ENCODE assay signal across 21 mouse cellular contexts in the genomic region with DNA sequence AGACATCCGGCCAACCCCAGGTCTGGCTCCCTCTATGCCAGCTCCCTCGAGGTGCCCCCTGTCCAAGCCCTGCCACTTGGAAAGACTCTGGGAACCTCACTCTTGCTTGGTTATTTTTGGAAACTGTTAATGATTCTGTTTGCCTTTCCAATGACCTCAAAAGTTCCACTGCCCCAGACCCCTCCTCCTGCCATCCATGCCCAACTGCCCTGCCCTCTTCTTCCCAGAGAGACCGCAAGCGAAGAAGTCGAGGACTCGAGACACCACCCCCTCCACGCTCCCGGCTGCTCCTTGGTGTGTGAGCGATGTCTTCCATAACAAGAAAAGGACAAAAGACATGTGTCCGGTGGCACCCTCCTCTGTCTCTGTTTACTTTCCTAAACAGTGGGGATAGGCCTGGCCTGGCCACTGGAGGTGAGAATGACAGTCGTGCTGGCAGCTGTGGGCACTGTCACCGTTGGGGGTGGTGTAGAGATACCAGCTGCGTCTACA. TPM values are rescaled to one million over a fixed set of nuclear protein-coding genes. Genes with fewer than 3 reads are reported as not detected.
DNase-seq lines count a peak whose midpoint lies in the region; ATAC-seq and TF ChIP-seq lines count a peak whose summit lies in the region.
"Had no signal": no experiment of that assay in that cellular context is flagged by ENCODE, and none has a peak within 500 bp of the region (broad histone marks: within the 10 kb centered on the region; RNA-seq: fewer than 3 reads in every experiment).

No protein-coding gene starts in this region.

- H3K79me2 ChIP-seq in heart, adult 2 months (replicated peaks; ENCODE audit: control insufficient read depth, insufficient read depth, low read length), result no peaks in the 10 kb centered on the region

- DNase-seq in intestine, embryonic 14.5 days (ENCODE audit: low spot score), result peak; percentile 35
- peak; percentile 62 to 77 for DNase-seq in heart, adult 2 months
- peak; percentile 74 to 79 for DNase-seq in heart, postnatal 10 days
- no peak for DNase-seq in limb, embryonic 14.5 days (ENCODE audit: low spot score)
- no peak for DNase-seq in thymus, postnatal 14 days
- DNase-seq in layer of hippocampus, adult 2 months (ENCODE audit: low spot score in 2 of 2), result no peak
- no peak for DNase-seq in thymus, adult 2 months
- DNase-seq: adrenal gland, postnatal 25 days; cerebellum, postnatal 25 days; gastrocnemius, adult 2 months; thymus, adult 18-20 months had no signal

- no peak overlapping the region for H3K4me3 ChIP-seq in intestine, embryonic 14.5 days (ENCODE audit: low read depth, low read length)
- H3K4me3 ChIP-seq in intestine, postnatal 0 days (ENCODE audit: low read depth, low read length), result no peak overlapping the region
- H3K4me3 ChIP-seq in heart, adult 2 months, result no peak overlapping the region
- no peak overlapping the region for H3K4me3 ChIP-seq in limb, embryonic 14.5 days (replicated peaks; ENCODE audit: low read length)
- H3K4me3 ChIP-seq in layer of hippocampus, adult 2 months, result no peak overlapping the region
- H3K4me3 ChIP-seq in thymus, adult 2 months (ENCODE audit: control insufficient read depth, insufficient read depth, low read length), result no peak overlapping the region
- H3K4me3 ChIP-seq: embryonic facial prominence, embryonic 12.5 days; forebrain, embryonic 15.5 days; gastrocnemius, adult 2 months; hindbrain, embryonic 15.5 days; neural tube, embryonic 13.5 days had no signal

- TF ChIP-seq EP300 in heart, adult 2 months (IDR thresholded peaks at IDR 0.05; ENCODE audit: insufficient read depth, low read depth, low read length), result peak; percentile 89

- no peaks in the 10 kb centered on the region for H3K4me1 ChIP-seq in intestine, embryonic 14.5 days (replicated peaks; ENCODE audit: control insufficient read depth, insufficient read depth, low read length)
- no peaks in the 10 kb centered on the region for H3K4me1 ChIP-seq in intestine, postnatal 0 days (replicated peaks; ENCODE audit: control insufficient read depth, insufficient read depth, low read length)
- H3K4me1 ChIP-seq in heart, adult 2 months (ENCODE audit: control insufficient read depth, insufficient read depth, low read length), result peaks cover 2% of the 10 kb centered on the region; the same call in 1 of the 2 replicates
- peaks cover 81% of the 10 kb centered on the region for H3K4me1 ChIP-seq in limb, embryonic 14.5 days (ENCODE audit: control insufficient read depth, insufficient read depth, low read length)
- H3K4me1 ChIP-seq in thymus, adult 2 months (replicated peaks; ENCODE audit: control insufficient read depth, insufficient read depth, low read length), result no peaks in the 10 kb centered on the region
- H3K4me1 ChIP-seq: hindbrain, embryonic 15.5 days; neural tube, embryonic 13.5 days had no signal

- H3K9ac ChIP-seq in intestine, embryonic 14.5 days (ENCODE audit: low read length), result no peak overlapping the region
- H3K9ac ChIP-seq in intestine, postnatal 0 days (ENCODE audit: low read depth, low read length), result no peak overlapping the region
- H3K9ac ChIP-seq in heart, adult 2 months (ENCODE audit: low read depth, low read length), result peak overlapping the region; percentile 40; the same call in 1 of the 2 replicates
- no peak overlapping the region for H3K9ac ChIP-seq in limb, embryonic 14.5 days (ENCODE audit: low read depth, low read length, severe bottlenecking)
- H3K9ac ChIP-seq: embryonic facial prominence, embryonic 12.5 days; forebrain, embryonic 15.5 days; hindbrain, embryonic 15.5 days; neural tube, embryonic 13.5 days had no signal

- intact Hi-C loops in heart, adult 2 months (cut with DNase I), result loop anchor here (5.0 kb wide), 1 partner anchor 54 kb away; no protein-coding TSS in a partner anchor
- intact Hi-C loops in heart, postnatal 10 days (cut with DNase I), result no loop called here

- H3K9me3 ChIP-seq in intestine, embryonic 14.5 days (ENCODE audit: control insufficient read depth, low read length), result no peaks in the 10 kb centered on the region
- no peaks in the 10 kb centered on the region for H3K9me3 ChIP-seq in intestine, postnatal 0 days (ENCODE audit: control insufficient read depth)
- H3K9me3 ChIP-seq in limb, embryonic 14.5 days (ENCODE audit: control insufficient read depth, low read length), result no peaks in the 10 kb centered on the region
- H3K9me3 ChIP-seq: embryonic facial prominence, embryonic 12.5 days; forebrain, embryonic 15.5 days; hindbrain, embryonic 15.5 days; neural tube, embryonic 13.5 days had no signal

- ATAC-seq in intestine, embryonic 14.5 days (replicated peaks; ENCODE audit: low FRiP score, low TSS enrichment, low read depth), result no peak
- no peak for ATAC-seq in intestine, postnatal 0 days
- no peak for ATAC-seq in limb, embryonic 14.5 days (ENCODE audit: low FRiP score, low read depth)
- ATAC-seq: forebrain, embryonic 15.5 days; midbrain, embryonic 16.5 days had no signal

- TF ChIP-seq POLR2A in heart, adult 2 months (IDR thresholded peaks at IDR 0.05; ENCODE audit: insufficient read depth, low read depth, low read length), result peak; percentile 49; the same call in 1 of the 2 replicates
- TF ChIP-seq POLR2A in limb, embryonic 14.5 days (IDR thresholded peaks at IDR 0.05; ENCODE audit: borderline replicate concordance, extremely low read depth, insufficient read depth, insufficient read length), result no peak
- no peak for TF ChIP-seq POLR2A in thymus, adult 2 months (IDR thresholded peaks at IDR 0.05; ENCODE audit: control insufficient read depth, extremely low read depth, insufficient read depth, low read length, poor library complexity)

- no peak overlapping the region for H3K4me2 ChIP-seq in intestine, embryonic 14.5 days (ENCODE audit: low read length)
- H3K4me2 ChIP-seq in intestine, postnatal 0 days (replicated peaks; ENCODE audit: low read depth), result no peak overlapping the region
- 0 out of 2 replicates have a peak overlapping the region, but pooled peaks have one; percentile 3 for H3K4me2 ChIP-seq in limb, embryonic 14.5 days (replicated peaks; ENCODE audit: low read depth, low read length, severe bottlenecking)
- H3K4me2 ChIP-seq: embryonic facial prominence, embryonic 12.5 days; forebrain, embryonic 15.5 days; hindbrain, embryonic 15.5 days; neural tube, embryonic 13.5 days had no signal

- H3K27me3 ChIP-seq in intestine, embryonic 14.5 days (replicated peaks; ENCODE audit: control insufficient read depth, insufficient read depth, low read length), result no peaks in the 10 kb centered on the region
- H3K27me3 ChIP-seq in intestine, postnatal 0 days (replicated peaks; ENCODE audit: control insufficient read depth, insufficient read depth, low read length), result no peaks in the 10 kb centered on the region
- H3K27me3 ChIP-seq in heart, adult 2 months (ENCODE audit: control insufficient read depth, insufficient read depth, low read length), result no peaks in the 10 kb centered on the region
- H3K27me3 ChIP-seq in limb, embryonic 14.5 days (ENCODE audit: control insufficient read depth, insufficient read depth, low read length), result no peaks in the 10 kb centered on the region
- H3K27me3 ChIP-seq in thymus, adult 2 months (ENCODE audit: control insufficient read depth, insufficient read depth, low read length), result no peaks in the 10 kb centered on the region
- H3K27me3 ChIP-seq: forebrain, embryonic 15.5 days; hindbrain, embryonic 15.5 days had no signal

- 79% methylated on average over 13 of the region's 13 CpGs for WGBS in intestine, embryonic 14.5 days
- 86% methylated on average over 13 of the region's 13 CpGs for WGBS in intestine, postnatal 0 days
- 47% methylated on average over 13 of the region's 13 CpGs for WGBS in heart, adult 2 months
- 80% methylated on average over 13 of the region's 13 CpGs for WGBS in limb, embryonic 14.5 days
- WGBS in thymus, adult 2 months, result 94% methylated on average over 13 of the region's 13 CpGs

- H3K27ac ChIP-seq in intestine, embryonic 14.5 days (ENCODE audit: low read depth), result no peak overlapping the region
- no peak overlapping the region for H3K27ac ChIP-seq in intestine, postnatal 0 days (ENCODE audit: low read depth, low read length)
- H3K27ac ChIP-seq in heart, adult 2 months, result peak overlapping the region; percentile 87
- peak overlapping the region; percentile 65; the same call in 1 of the 2 replicates for H3K27ac ChIP-seq in limb, embryonic 14.5 days (replicated peaks; ENCODE audit: low read depth, low read length)
- no peak overlapping the region for H3K27ac ChIP-seq in layer of hippocampus, adult 2 months
- no peak overlapping the region for H3K27ac ChIP-seq in thymus, adult 2 months (ENCODE audit: control insufficient read depth, insufficient read depth, low read length)
- H3K27ac ChIP-seq: embryonic facial prominence, embryonic 12.5 days; forebrain, embryonic 15.5 days; gastrocnemius, adult 2 months; hindbrain, embryonic 15.5 days; macrophage; neural tube, embryonic 13.5 days had no signal

- TF ChIP-seq CTCF in intestine, postnatal 0 days (IDR thresholded peaks at IDR 0.05; ENCODE audit: low read depth), result no peak
- no peak for TF ChIP-seq CTCF in heart, adult 2 months (IDR thresholded peaks at IDR 0.05)
- TF ChIP-seq CTCF in layer of hippocampus, adult 2 months (conservative IDR thresholded peaks at IDR 0.05), result no peak
- TF ChIP-seq CTCF in thymus, adult 2 months (IDR thresholded peaks at IDR 0.05; ENCODE audit: borderline replicate concordance, control insufficient read depth, extremely low read depth, insufficient read depth, low read length, poor library complexity), result no peak

- H3K36me3 ChIP-seq in intestine, embryonic 14.5 days (ENCODE audit: control insufficient read depth, insufficient read depth, low read length), result no peaks in the 10 kb centered on the region
- H3K36me3 ChIP-seq in intestine, postnatal 0 days (ENCODE audit: control insufficient read depth, insufficient read depth), result no peaks in the 10 kb centered on the region
- H3K36me3 ChIP-seq in heart, adult 2 months (ENCODE audit: control insufficient read depth, insufficient read depth, low read length), result no peaks in the 10 kb centered on the region
- H3K36me3 ChIP-seq in limb, embryonic 14.5 days (ENCODE audit: control insufficient read depth, insufficient read depth, low read length), result no peaks in the 10 kb centered on the region
- H3K36me3 ChIP-seq in thymus, adult 2 months (ENCODE audit: control insufficient read depth, insufficient read depth, low read length), result no peaks in the 10 kb centered on the region
- H3K36me3 ChIP-seq: embryonic facial prominence, embryonic 12.5 days; forebrain, embryonic 15.5 days; hindbrain, embryonic 15.5 days; neural tube, embryonic 13.5 days had no signal

RNA-seq across cellular contexts. Expression of gene Actrt2, which starts 33.3 kb away (rescaled TPM):
- not detected in 2 replicates for polyA plus RNA-seq in intestine, embryonic 14.5 days (2014; fragmentation: Nextera tagmentation; extraction: Ambion mirVana)
- polyA plus RNA-seq in intestine, postnatal 0 days (2015; fragmentation: Nextera tagmentation; extraction: Ambion mirVana), result not detected in 2 replicates
- not detected for total RNA-seq in heart, adult 2 months (2021)
- 0.18 and 0.47 TPM in 2 replicates for polyA plus RNA-seq in heart, adult 2 months (2012; rRNA removed)
- total RNA-seq in heart, postnatal 10 days (2021), result not detected
- not detected in 2 replicates for polyA plus RNA-seq in limb, embryonic 14.5 days (2012; rRNA removed)
- polyA plus RNA-seq in limb, embryonic 14.5 days (2014; fragmentation: Nextera tagmentation; extraction: Ambion mirVana), result not detected in 2 replicates
- not detected for total RNA-seq in layer of hippocampus, adult 2 months (2021)
- polyA plus RNA-seq in thymus, adult 2 months (2012; rRNA removed), result 0.13 TPM in 1 of 2 replicates, not detected in the other
- total RNA-seq: adrenal gland, postnatal 25 days; gastrocnemius, adult 2 months; layer of hippocampus, adult 8-10 months; left cerebral cortex, postnatal 36 days had no signal
- polyA plus RNA-seq: embryonic facial prominence, embryonic 12.5 days; forebrain, embryonic 15.5 days; hindbrain, embryonic 15.5 days; macrophage; midbrain, embryonic 16.5 days; neural tube, embryonic 13.5 days; spleen, adult 2 months had no signal

Comparison
In these comparisons a context has a peak if more than half of its experiments do, and no peak if none do; other contexts are left out.
1. DNase-seq: peak in intestine, embryonic 14.5 days (single experiment), heart, adult 2 months (2 of 2) and heart, postnatal 10 days (2 of 2); none in limb, embryonic 14.5 days (single experiment), thymus, postnatal 14 days (single experiment), layer of hippocampus, adult 2 months (0 of 2) and thymus, adult 2 months (single experiment).
2. H3K27ac ChIP-seq: peak in heart, adult 2 months (single experiment) and limb, embryonic 14.5 days (single experiment); none in intestine, embryonic 14.5 days (single experiment), intestine, postnatal 0 days (single experiment), layer of hippocampus, adult 2 months (single experiment) and thymus, adult 2 months (single experiment).